Mouse (Mus musculus): ENCODE data around the gene Rusc1. TPM values are rescaled to one million over a fixed set of nuclear protein-coding genes. Genes with fewer than 3 reads are reported as not detected.

The Rusc1 gene
- polyA plus RNA-seq, 1 experiment, result 7.3 TPM

DNA sequence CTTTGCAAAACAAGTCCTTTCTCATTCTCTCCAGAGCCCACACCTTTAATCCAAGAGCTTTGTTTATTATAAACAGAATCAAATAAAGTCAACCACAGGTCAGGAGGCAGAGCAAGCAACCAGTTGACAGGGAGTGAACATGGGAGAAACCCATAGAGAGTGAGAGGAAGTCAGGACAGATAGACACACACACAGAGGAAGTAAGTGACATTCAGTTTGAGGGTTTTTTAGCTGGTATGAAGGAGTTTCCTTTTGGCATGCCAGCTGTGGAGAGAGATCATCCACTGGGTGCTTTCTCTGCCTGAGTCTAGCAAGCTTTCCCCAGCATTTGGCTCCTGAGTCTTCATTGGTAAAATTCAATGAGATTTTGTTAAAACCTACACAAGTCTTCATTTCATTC, 13.8 kb upstream of the Rusc1 start:
- Histone ChIP-seq H3K4me1 (ENCODE audit: control insufficient read depth, insufficient read depth, low read length) (peaks cover 2% of the 10 kb centered on the region; the same call in 1 of the 2 replicates), H3K27me3 (ENCODE audit: control insufficient read depth, insufficient read depth, low read length) (no peaks in the 10 kb centered on the region), H3K36me3 (ENCODE audit: control insufficient read depth, insufficient read depth, low read length) (no peaks in the 10 kb centered on the region), H3K4me3 (ENCODE audit: control insufficient read depth, low read depth, low read length) (no peak overlapping the region), H3K27ac (ENCODE audit: control insufficient read depth, insufficient read depth, low read depth, low read length) (no peak overlapping the region)
- no peak for TF ChIP-seq POLR2A (IDR thresholded peaks at IDR 0.05; ENCODE audit: control insufficient read depth, low read depth, low read length)
- TF ChIP-seq CTCF (IDR thresholded peaks at IDR 0.05; ENCODE audit: control insufficient read depth, insufficient read depth, insufficient replicate concordance, low read depth, low read length), result no peak

DNA sequence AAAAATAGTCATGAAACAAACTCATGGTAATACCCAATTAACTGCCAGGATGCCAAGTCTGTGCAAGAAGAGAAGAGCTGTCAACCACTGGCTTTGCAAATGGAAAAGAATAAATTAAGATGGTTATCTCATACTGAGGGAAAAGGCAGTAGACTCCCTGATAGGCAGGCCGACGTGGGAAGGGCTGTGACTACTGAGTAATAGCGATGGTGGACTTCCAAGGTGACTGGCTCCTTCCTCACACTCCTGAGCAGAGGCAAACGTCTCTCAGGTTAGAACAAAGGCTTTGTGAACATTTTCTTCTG, 10.1 kb upstream of the Rusc1 start:
- Histone ChIP-seq H3K27ac (ENCODE audit: control insufficient read depth, insufficient read depth, low read depth, low read length) (no peak overlapping the region), H3K4me1 (ENCODE audit: control insufficient read depth, insufficient read depth, low read length) (peaks cover 9% of the 10 kb centered on the region), H3K4me3 (ENCODE audit: control insufficient read depth, low read depth, low read length) (no peak overlapping the region), H3K36me3 (ENCODE audit: control insufficient read depth, insufficient read depth, low read length) (no peaks in the 10 kb centered on the region), H3K27me3 (ENCODE audit: control insufficient read depth, insufficient read depth, low read length) (no peaks in the 10 kb centered on the region)
- no peak for TF ChIP-seq CTCF (IDR thresholded peaks at IDR 0.05; ENCODE audit: control insufficient read depth, insufficient read depth, insufficient replicate concordance, low read depth, low read length)
- TF ChIP-seq POLR2A (IDR thresholded peaks at IDR 0.05; ENCODE audit: control insufficient read depth, low read depth, low read length), result no peak

DNA sequence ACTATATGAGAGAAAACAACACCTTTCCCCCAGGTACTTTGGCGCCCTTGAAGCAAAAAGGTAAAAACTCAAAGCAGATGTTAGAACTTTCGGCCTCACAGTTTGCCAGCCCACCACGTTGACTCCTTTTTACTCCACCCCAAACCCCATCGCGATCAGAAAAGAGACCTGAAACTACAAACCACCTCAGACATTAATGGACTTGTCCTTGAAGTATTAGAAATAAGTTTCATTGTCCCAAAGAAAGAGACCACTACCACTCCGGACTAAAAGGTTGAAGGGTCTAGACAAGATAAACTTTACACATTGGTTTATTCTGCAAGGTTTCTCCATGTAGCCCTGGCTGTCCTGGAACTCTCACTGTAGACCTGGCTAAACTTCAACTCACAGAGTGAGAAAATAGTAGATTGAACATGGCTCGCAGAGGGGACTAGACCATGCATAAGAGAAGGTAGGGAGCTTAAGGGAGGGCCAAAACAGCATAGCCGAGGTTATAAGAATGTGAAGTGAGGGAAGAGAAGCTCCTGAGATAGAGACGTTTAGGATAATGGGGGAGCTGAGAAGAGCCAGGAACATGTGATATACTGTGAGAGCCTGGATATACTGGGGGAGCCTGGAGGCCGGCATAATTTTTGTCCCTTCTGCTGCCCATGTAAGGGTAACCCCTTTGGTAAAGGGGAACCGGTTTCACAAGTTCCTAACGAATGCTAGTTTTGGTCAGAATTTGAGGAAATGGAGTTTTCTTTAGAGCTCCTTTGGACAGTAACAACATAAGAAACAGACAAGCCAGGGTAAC, 9.6 kb upstream of the Rusc1 start:
- TF ChIP-seq POLR2A (IDR thresholded peaks at IDR 0.05; ENCODE audit: control insufficient read depth, low read depth, low read length) (no peak), CTCF (IDR thresholded peaks at IDR 0.05; ENCODE audit: control insufficient read depth, insufficient read depth, insufficient replicate concordance, low read depth, low read length) (no peak)

DNA sequence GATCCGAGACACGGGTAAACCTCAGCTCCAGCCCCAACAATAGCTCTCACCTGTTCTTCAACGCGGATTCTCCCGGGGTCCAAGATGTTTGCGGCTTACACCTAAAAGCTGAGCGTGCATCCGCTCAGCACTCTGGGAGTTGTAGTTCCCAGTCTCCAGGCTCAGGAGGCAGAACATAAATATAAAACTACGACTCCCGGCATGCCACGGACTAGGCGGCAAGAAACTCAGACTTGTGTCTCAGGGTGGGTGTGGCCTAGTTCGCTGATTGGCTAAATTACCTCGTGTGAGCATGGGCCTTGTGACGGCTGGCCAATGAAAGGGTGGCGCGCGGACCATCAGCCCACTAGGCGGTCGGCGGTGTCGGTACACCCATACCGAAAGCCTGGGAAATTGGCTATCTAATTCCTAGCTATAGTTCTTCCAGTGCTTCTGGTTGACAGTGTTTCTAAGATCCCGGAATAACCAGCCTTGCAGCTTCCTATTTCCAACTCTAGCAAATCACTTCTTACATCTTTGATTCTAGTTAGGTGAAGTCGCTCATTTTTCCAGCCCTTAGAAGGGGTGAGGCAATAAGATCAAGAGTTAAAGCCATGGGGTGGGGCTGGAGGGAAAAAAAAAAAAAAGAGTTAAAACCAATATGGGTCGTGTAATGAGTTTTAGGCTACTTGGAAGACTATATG, 8.8 kb upstream of the Rusc1 start, which contains the start of gene Fdps:
TSS of gene Fdps (minus strand) at position 148 of the 683 bp plus-strand sequence.
- TF ChIP-seq POLR2A (IDR thresholded peaks at IDR 0.05; ENCODE audit: control insufficient read depth, low read depth, low read length) (peak; percentile 50; the same call in 1 of the 2 replicates), CTCF (IDR thresholded peaks at IDR 0.05; ENCODE audit: control insufficient read depth, insufficient read depth, insufficient replicate concordance, low read depth, low read length) (no peak)

More for the DNA sequence above, 9.6 kb upstream of the Rusc1 start:
- no peaks in the 10 kb centered on the region for H3K36me3 ChIP-seq (ENCODE audit: control insufficient read depth, insufficient read depth, low read length)
- H3K4me1 ChIP-seq (ENCODE audit: control insufficient read depth, insufficient read depth, low read length), result peaks cover 9% of the 10 kb centered on the region
- peak overlapping the region; percentile 16; the same call in 1 of the 2 replicates for H3K27ac ChIP-seq (ENCODE audit: control insufficient read depth, insufficient read depth, low read depth, low read length)
- H3K4me3 ChIP-seq (ENCODE audit: control insufficient read depth, low read depth, low read length), result peak overlapping the region; percentile 71
- no peaks in the 10 kb centered on the region for H3K27me3 ChIP-seq (ENCODE audit: control insufficient read depth, insufficient read depth, low read length)

DNA sequence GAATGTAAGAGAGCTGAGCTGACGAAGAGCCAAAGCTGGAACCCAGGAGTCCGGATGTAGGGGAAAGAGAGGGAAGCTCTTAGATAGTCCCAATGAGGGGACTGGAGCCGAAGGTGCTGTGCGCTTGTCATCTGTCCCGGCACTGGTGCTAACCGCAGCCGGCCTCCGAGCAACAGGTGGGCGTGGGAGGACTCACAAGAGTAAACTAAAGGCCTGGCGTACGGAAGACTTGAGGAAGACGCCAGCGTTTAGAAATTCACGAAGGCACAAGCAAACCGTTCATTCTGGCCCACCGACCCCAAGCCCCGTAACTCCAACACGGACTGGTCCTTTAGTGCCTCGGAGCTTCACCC, 8.3 kb upstream of the Rusc1 start:
- Histone ChIP-seq H3K4me3 (ENCODE audit: control insufficient read depth, low read depth, low read length) (peak overlapping the region; percentile 86), H3K27me3 (ENCODE audit: control insufficient read depth, insufficient read depth, low read length) (no peaks in the 10 kb centered on the region), H3K36me3 (ENCODE audit: control insufficient read depth, insufficient read depth, low read length) (no peaks in the 10 kb centered on the region), H3K27ac (ENCODE audit: control insufficient read depth, insufficient read depth, low read depth, low read length) (peak overlapping the region; percentile 61), H3K4me1 (ENCODE audit: control insufficient read depth, insufficient read depth, low read length) (peaks cover 9% of the 10 kb centered on the region)
- TF ChIP-seq CTCF (IDR thresholded peaks at IDR 0.05; ENCODE audit: control insufficient read depth, insufficient read depth, insufficient replicate concordance, low read depth, low read length), result no peak
- TF ChIP-seq POLR2A (IDR thresholded peaks at IDR 0.05; ENCODE audit: control insufficient read depth, low read depth, low read length), result no peak

More for the DNA sequence above, 8.8 kb upstream of the Rusc1 start, which contains the start of gene Fdps:
- Histone ChIP-seq H3K4me3 (ENCODE audit: control insufficient read depth, low read depth, low read length) (peak within 1 kb of the TSS; percentile 86), H3K4me1 (ENCODE audit: control insufficient read depth, insufficient read depth, low read length) (peaks cover 9% of the 10 kb centered on the region), H3K27ac (ENCODE audit: control insufficient read depth, insufficient read depth, low read depth, low read length) (peak within 1 kb of the TSS; percentile 61), H3K27me3 (ENCODE audit: control insufficient read depth, insufficient read depth, low read length) (no peaks in the 10 kb centered on the region), H3K36me3 (ENCODE audit: control insufficient read depth, insufficient read depth, low read length) (no peaks in the 10 kb centered on the region)

DNA sequence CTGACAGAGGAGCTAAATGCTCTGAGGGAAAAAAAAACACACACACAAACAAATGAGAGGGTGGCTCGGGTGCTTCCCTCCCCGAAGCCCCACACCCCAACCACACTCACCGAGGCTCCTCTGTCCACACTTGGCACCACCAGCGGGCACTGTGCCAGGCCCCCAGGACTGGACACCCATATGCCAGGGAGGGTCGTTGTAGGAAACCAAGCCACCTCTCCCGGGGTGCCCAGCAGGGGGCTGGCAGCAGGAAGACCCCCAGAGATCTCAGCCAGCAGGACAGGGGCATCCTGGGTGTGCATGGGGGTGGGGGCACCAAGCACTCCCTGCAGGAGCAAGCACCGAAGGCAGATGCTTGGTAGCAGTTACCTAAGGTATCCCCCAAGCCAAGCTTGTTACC, 7.7 kb upstream of the Rusc1 start, which contains the start of gene Gm43738:
TSS of gene Gm43738 (minus strand) at position 289 of the 400 bp plus-strand sequence.
- H3K27ac ChIP-seq (ENCODE audit: control insufficient read depth, insufficient read depth, low read depth, low read length), result peak within 1 kb of the TSS; percentile 61
- H3K36me3 ChIP-seq (ENCODE audit: control insufficient read depth, insufficient read depth, low read length), result no peaks in the 10 kb centered on the region
- H3K4me3 ChIP-seq (ENCODE audit: control insufficient read depth, low read depth, low read length), result peak within 1 kb of the TSS; percentile 86
- TF ChIP-seq CTCF (IDR thresholded peaks at IDR 0.05; ENCODE audit: control insufficient read depth, insufficient read depth, insufficient replicate concordance, low read depth, low read length) (no peak), POLR2A (IDR thresholded peaks at IDR 0.05; ENCODE audit: control insufficient read depth, low read depth, low read length) (no peak)
- peaks cover 9% of the 10 kb centered on the region for H3K4me1 ChIP-seq (ENCODE audit: control insufficient read depth, insufficient read depth, low read length)
- no peaks in the 10 kb centered on the region for H3K27me3 ChIP-seq (ENCODE audit: control insufficient read depth, insufficient read depth, low read length)

DNA sequence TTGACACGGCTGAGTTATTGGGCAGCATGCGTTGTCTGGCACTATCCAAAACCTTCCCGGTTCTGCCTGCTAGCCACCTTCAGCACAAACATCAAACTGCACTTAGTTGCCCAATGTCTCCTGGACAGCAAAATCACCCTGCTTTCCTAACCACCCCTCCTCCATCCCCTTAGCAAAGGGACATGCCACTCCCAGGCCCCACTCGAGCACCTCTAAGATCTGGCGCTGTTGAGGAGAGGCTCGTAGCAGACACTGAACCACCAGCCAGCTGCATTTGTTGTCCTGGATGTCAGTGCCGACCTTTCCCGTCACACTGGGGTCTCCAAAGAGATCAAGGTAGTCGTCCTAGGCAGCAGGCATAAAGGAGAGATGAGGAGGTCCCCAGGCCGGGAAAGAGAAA, 910 bp upstream of the Rusc1 start:
- H3K27ac ChIP-seq (ENCODE audit: control insufficient read depth, insufficient read depth, low read depth, low read length), result no peak overlapping the region
- H3K4me3 ChIP-seq (ENCODE audit: control insufficient read depth, low read depth, low read length), result no peak overlapping the region
- no peaks in the 10 kb centered on the region; the same call in 1 of the 2 replicates for H3K27me3 ChIP-seq (ENCODE audit: control insufficient read depth, insufficient read depth, low read length)
- peaks cover 31% of the 10 kb centered on the region for H3K4me1 ChIP-seq (ENCODE audit: control insufficient read depth, insufficient read depth, low read length)
- no peaks in the 10 kb centered on the region for H3K36me3 ChIP-seq (ENCODE audit: control insufficient read depth, insufficient read depth, low read length)
- TF ChIP-seq POLR2A (IDR thresholded peaks at IDR 0.05; ENCODE audit: control insufficient read depth, low read depth, low read length) (no peak), CTCF (IDR thresholded peaks at IDR 0.05; ENCODE audit: control insufficient read depth, insufficient read depth, insufficient replicate concordance, low read depth, low read length) (no peak)
